Comparison of ENCODE assay signal across 16 mouse cellular contexts in genomic region chr15:27994870-27995269, GRCm38 (mm10). TPM values are rescaled to one million over a fixed set of nuclear protein-coding genes. Genes with fewer than 3 reads are reported as not detected.
DNase-seq lines count a peak whose midpoint lies in the region; ATAC-seq and TF ChIP-seq lines count a peak whose summit lies in the region.
"Had no signal": no experiment of that assay in that cellular context is flagged by ENCODE, and none has a peak within 500 bp of the region (broad histone marks: within the 10 kb centered on the region; RNA-seq: fewer than 3 reads in every experiment).

No protein-coding gene starts in this region.

- no peak for ATAC-seq in hindbrain, embryonic 11.5 days (ENCODE audit: low FRiP score)
- ATAC-seq in hindbrain, embryonic 13.5 days (ENCODE audit: low FRiP score): no peak
- ATAC-seq: CD4-positive, CD25-positive, alpha-beta regulatory T cell, adult 4 months; lung, postnatal 0 days; Patski had no signal

- no peak overlapping the region for H3K27ac ChIP-seq in hindbrain, embryonic 11.5 days (ENCODE audit: low read depth, low read length)
- H3K27ac ChIP-seq in hindbrain, embryonic 13.5 days: no peak overlapping the region
- no peak overlapping the region for H3K27ac ChIP-seq in ES-E14 (ENCODE audit: insufficient read depth, low read depth, low read length, poor library complexity, severe bottlenecking)
- H3K27ac ChIP-seq in left cerebral cortex, adult 2 months: no peak overlapping the region
- H3K27ac ChIP-seq: hindbrain, embryonic 14.5 days had no signal

- H3K36me3 ChIP-seq in hindbrain, embryonic 11.5 days (ENCODE audit: control insufficient read depth, insufficient read depth, low read length): no peaks in the 10 kb centered on the region
- 0 out of 2 replicates have a peak, but pooled peaks cover 5% of the 10 kb centered on the region for H3K36me3 ChIP-seq in hindbrain, embryonic 13.5 days
- no peaks in the 10 kb centered on the region for H3K36me3 ChIP-seq in ES-E14 (ENCODE audit: control insufficient read depth, insufficient read depth, low read length, poor library complexity, severe bottlenecking)

- no peak for TF ChIP-seq CTCF in left cerebral cortex, adult 2 months (IDR thresholded peaks at IDR 0.05)

- H3K4me2 ChIP-seq in hindbrain, embryonic 11.5 days (replicated peaks; ENCODE audit: low read depth, low read length): no peak overlapping the region
- no peak overlapping the region for H3K4me2 ChIP-seq in hindbrain, embryonic 13.5 days
- H3K4me2 ChIP-seq: hindbrain, embryonic 14.5 days had no signal

- H3K4me1 ChIP-seq in hindbrain, embryonic 11.5 days (replicated peaks; ENCODE audit: control insufficient read depth, insufficient read depth, low read length): peaks cover 24% of the 10 kb centered on the region
- H3K4me1 ChIP-seq in hindbrain, embryonic 13.5 days (replicated peaks): peaks cover 80% of the 10 kb centered on the region
- peaks cover 9 to 34% of the 10 kb centered on the region in 2 experiments for H3K4me1 ChIP-seq in ES-E14 (ENCODE audit: control insufficient read depth in 2 of 2, insufficient read depth in 2 of 2, low read length in 2 of 2, poor library complexity in 1 of 2)

- no peaks in the 10 kb centered on the region for H3K27me3 ChIP-seq in hindbrain, embryonic 11.5 days (ENCODE audit: control insufficient read depth, insufficient read depth, low read length)
- H3K27me3 ChIP-seq in hindbrain, embryonic 13.5 days: no peaks in the 10 kb centered on the region
- H3K27me3 ChIP-seq: Patski had no signal

- intact Hi-C loops in left cerebral cortex, adult 2 months (cut with DNase I): no loop called here

- no peaks in the 10 kb centered on the region for H3K9me3 ChIP-seq in hindbrain, embryonic 11.5 days (ENCODE audit: control insufficient read depth, low read length)
- H3K9me3 ChIP-seq in hindbrain, embryonic 13.5 days: no peaks in the 10 kb centered on the region
- no peaks in the 10 kb centered on the region for H3K9me3 ChIP-seq in ES-E14 (ENCODE audit: control insufficient read depth, insufficient read depth, low read depth, low read length)

- peak; percentile 19 for DNase-seq in hindbrain, embryonic 11.5 days (ENCODE audit: low spot score)
- no peak for DNase-seq in ES-E14 (ENCODE audit: low read depth, low spot score)
- DNase-seq in cerebellum, postnatal 36 days: peak; percentile 37 to 43
- DNase-seq in kidney, postnatal 10 days: peak; percentile 36
- no peak for DNase-seq in gastrocnemius, postnatal 4 days (ENCODE audit: low spot score in 2 of 2)
- DNase-seq in left cerebral cortex, adult 2 months (ENCODE audit: extremely low spot score in 1 of 2, low spot score in 2 of 2): no peak
- DNase-seq in gastrocnemius, adult 18-20 months (ENCODE audit: low spot score): no peak
- DNase-seq: adrenal gland, postnatal 25 days; gastrocnemius, postnatal 36 days; right cerebral cortex, postnatal 25 days had no signal

- 30% methylated on average over 13 of the region's 13 CpGs for WGBS in hindbrain, embryonic 11.5 days
- WGBS in hindbrain, embryonic 13.5 days: 29% methylated on average over 13 of the region's 13 CpGs

- H3K4me3 ChIP-seq in hindbrain, embryonic 11.5 days (ENCODE audit: low read depth, low read length): no peak overlapping the region
- H3K4me3 ChIP-seq in hindbrain, embryonic 13.5 days: no peak overlapping the region
- H3K4me3 ChIP-seq in ES-E14 (ENCODE audit: insufficient read depth in 1 of 2, low read depth in 1 of 2, low read length in 2 of 2, poor library complexity in 1 of 2, severe bottlenecking in 1 of 2): peak overlapping the region; percentile 3 to 31; a peak in 2 of 4 replicates
- H3K4me3 ChIP-seq in left cerebral cortex, adult 2 months: no peak overlapping the region
- H3K4me3 ChIP-seq: myocyte had no signal

- no peak overlapping the region for H3K9ac ChIP-seq in hindbrain, embryonic 11.5 days (ENCODE audit: low read depth, low read length)
- no peak overlapping the region for H3K9ac ChIP-seq in hindbrain, embryonic 13.5 days
- no peak overlapping the region for H3K9ac ChIP-seq in ES-E14 (ENCODE audit: insufficient read depth, low read depth, low read length, poor library complexity, severe bottlenecking)
- H3K9ac ChIP-seq: hindbrain, embryonic 14.5 days had no signal

- in situ Hi-C loops in ES-E14 (cut with MboI; ENCODE audit: low sequenced_read_pairs in 2 of 2, unreplicated experiment in 2 of 2): no loop called here

TF ChIP-seq in ES-E14, 5 proteins besides CTCF, POLR2A, EP300 and RAD21:
- no peak for TF ChIP-seq HCFC1 (IDR thresholded peaks at IDR 0.05; ENCODE audit: borderline replicate concordance, insufficient read depth, low read length)
- no peak for TF ChIP-seq CHD2 (IDR thresholded peaks at IDR 0.05; ENCODE audit: low read depth, low read length)
- no peak for TF ChIP-seq MAFK (IDR thresholded peaks at IDR 0.05; ENCODE audit: insufficient read depth, low read depth, low read length)
- no peak for TF ChIP-seq ZNF384 (IDR thresholded peaks at IDR 0.05; ENCODE audit: low read depth, low read length)
- no peak for TF ChIP-seq ZC3H11A (IDR thresholded peaks at IDR 0.05; ENCODE audit: borderline replicate concordance, low read depth, low read length)

RNA-seq across cellular contexts. Expression of gene Trio, which starts 30.8 kb away (rescaled TPM):
- 39.9 and 49.8 TPM in 2 replicates for polyA plus RNA-seq in hindbrain, embryonic 11.5 days (2014; fragmentation: Nextera tagmentation; extraction: Ambion mirVana)
- polyA plus RNA-seq in hindbrain, embryonic 13.5 days (2015; fragmentation: Nextera tagmentation; extraction: Ambion mirVana): 37.7 and 39.5 TPM in 2 replicates
- total RNA-seq in ES-E14 (2012; rRNA removed): 34.4 and 41.5 TPM in 2 replicates
- total RNA-seq in gastrocnemius, postnatal 4 days (2021): 100 to 1,000 TPM; 159 to 162 TPM
- 100 to 1,000 TPM; 252 to 279 TPM for total RNA-seq in left cerebral cortex, adult 2 months (2021)
- total RNA-seq in gastrocnemius, adult 18-20 months (2021): 10 to 100 TPM; 21.1 to 33.0 TPM

Comparison
In these comparisons a context has a peak if more than half of its experiments do, and no peak if none do; other contexts are left out.
1. DNase-seq: peak in hindbrain, embryonic 11.5 days (single experiment), cerebellum, postnatal 36 days (2 of 2) and kidney, postnatal 10 days (single experiment); none in ES-E14 (single experiment), gastrocnemius, postnatal 4 days (0 of 2), left cerebral cortex, adult 2 months (0 of 2) and gastrocnemius, adult 18-20 months (single experiment).
2. H3K4me3 ChIP-seq: peak in ES-E14 (2 of 2); none in hindbrain, embryonic 11.5 days (single experiment), hindbrain, embryonic 13.5 days (single experiment) and left cerebral cortex, adult 2 months (single experiment).